Mouse (Mus musculus) heart, postnatal 0 days (tissue): ENCODE data around the gene Vps26c.

Source experiments
- CTCF ChIP-seq: IDR thresholded peaks from 2 replicates; pipeline ENCODE4 v1.5.1; 2016; ENCODE audit warnings: antibody characterized with exemption, control low read depth, low read depth
- EP300 ChIP-seq: IDR thresholded peaks from 2 replicates; pipeline ENCODE4 v1.6.1; 2016; ENCODE audit warnings: antibody characterized with exemption, low read depth

DNA sequence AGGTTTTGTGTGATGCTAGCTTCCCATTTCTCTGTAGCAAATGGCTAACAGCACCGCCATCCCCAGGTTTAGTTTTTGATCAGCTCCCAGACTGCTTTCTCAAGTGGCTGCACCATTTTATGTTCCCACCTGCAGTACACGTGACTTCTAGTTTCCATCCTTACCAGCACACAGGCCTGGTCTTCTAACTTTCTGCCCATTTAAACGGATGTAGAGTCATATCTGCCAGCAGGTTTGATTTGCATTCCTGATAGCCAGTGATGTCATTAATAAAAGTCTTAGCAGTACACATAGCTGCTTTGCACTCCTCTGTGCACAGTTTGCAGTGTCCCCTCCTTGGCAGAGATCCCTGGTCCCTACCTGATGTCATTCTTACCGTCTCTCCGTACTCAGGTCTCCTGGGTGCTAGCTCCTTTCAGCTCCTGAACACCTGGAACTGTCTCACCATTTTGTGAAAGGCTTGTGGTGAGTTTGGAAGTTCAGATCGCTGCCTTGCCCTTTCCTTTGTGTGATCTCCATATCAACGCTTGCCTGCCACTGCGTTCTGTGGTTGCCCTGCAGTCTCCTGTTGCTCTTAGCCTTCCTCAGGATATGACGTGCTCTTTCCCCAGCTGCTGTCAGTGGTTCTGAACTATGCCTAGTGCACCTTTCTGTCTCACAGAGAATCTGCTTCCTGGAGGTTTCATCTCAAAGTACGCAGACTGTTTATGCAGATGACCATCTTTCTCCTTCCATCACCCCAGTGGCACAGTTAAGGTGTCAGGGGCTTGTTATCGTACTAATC lies 41.7 kb downstream of the Vps26c start:
- TF ChIP-seq CTCF (no peak), EP300 (no peak)
